Mouse (Mus musculus): ENCODE data around the gene Csdc2.
"Not testable (repeated sequence)": the region's sequence is repeated elsewhere in the genome, so short reads cannot be mapped to it uniquely, and the experiment has no call there.

The Csdc2 gene

DNA sequence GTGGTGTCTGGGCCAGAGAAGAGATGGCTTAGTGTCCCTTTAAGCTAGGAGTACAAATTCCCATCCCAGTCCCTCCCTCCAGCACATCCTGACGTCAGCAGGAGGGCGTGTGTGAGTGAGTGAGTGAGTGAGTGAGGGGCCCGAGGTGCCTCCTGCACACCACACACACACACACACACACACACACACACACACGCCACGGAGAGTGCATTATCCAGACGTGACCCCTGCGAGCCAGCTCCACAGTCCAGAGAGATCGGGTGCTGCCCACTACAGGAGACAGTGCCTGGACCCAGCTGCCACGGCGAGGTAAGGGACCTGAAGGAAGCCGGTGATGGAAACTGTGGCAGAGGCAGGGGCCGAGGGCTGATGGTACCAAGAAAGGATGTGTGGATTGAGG lies at the start of gene Csdc2:
Csdc2 (plus strand) TSS at position 81 of the 400 bp plus-strand sequence.
- DNase-seq = peak; percentile 57

DNA sequence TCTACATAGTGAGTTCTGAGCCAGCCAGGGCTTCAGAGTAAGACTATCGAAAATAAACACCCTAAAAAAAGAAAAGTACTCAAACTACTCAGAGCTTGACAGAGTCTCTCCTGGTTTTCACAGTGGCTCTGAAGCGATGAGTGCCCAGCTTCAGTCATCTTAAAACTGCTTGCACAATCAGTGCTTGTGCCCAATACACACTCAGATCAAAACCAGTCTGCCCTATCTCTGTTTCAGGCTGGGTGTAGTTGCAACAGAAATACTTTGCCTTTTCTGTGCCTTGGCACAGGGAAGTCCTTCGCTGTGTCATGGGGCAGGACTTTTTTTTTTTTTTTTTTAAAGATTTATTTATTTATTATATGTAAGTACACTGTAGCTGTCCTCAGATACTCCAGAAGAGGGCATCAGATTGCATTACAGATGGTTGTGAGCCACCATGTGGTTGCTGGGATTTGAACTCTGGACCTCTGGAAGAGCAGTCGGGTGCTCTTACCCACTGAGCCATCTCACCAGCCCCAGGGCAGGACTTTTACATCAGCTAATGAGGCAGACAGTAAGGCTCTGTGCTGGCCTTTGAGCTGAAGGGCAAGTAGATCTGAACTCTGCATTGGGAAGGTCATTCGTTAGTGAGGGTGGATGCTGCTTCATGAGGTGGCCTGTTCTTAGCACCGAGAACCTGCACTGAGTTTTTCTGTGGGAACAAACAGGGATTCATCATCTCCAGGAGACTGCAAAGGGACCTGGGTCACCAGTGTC lies 49.6 kb upstream of the Csdc2 start:
- no peak for DNase-seq

DNA sequence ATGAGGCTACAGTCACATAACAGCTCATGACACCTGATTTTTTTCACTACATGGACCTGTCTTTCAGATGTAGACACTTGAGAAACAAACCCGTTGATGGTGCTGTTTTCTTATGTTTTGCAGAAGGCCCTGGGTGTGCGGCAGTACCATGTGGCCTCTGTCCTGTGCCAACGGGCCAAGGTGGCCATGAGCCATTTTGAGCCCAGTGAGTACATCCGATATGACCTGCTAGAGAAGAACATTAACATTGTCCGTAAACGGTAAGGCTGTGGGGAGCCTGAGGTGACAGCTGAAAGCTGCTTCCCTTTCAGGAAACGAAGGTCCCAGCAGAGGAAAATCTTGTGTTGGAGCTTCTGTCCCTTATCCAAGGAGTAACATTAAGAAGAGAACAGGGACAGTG lies 47.4 kb upstream of the Csdc2 start:
- DNase-seq = peak; percentile 50

DNA sequence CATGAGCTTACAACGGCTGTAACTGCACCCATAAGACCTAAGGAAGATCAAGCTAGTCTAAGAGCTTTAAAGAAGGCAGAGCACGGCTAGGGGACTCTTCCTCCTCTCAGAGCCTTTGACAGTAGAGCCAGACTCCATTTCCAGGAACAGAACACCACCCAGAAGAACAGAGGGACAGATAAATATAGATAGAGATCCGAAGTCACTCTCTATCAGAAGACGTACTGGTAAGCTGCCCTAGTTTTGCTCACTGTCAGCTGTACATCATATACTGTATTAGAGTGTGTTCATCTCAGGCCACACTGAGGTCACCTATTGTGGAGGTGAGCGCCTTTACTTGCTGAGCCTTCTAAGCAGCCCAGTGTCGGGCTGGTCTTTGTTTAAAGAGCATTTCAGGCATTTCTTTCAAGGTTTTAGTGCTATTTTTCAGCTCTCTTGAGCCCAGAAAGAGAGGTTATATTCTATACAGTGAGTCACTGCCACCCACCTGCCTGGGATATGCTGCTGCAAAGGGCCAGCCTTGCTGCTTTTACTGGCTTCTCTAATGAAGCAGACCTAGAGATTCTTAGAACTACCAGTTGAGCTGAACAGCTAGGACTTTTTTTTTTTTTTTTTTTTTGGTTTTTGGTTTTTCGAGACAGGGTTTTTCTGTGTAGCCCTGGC lies 45.3 kb upstream of the Csdc2 start:
- no peak for DNase-seq

DNA sequence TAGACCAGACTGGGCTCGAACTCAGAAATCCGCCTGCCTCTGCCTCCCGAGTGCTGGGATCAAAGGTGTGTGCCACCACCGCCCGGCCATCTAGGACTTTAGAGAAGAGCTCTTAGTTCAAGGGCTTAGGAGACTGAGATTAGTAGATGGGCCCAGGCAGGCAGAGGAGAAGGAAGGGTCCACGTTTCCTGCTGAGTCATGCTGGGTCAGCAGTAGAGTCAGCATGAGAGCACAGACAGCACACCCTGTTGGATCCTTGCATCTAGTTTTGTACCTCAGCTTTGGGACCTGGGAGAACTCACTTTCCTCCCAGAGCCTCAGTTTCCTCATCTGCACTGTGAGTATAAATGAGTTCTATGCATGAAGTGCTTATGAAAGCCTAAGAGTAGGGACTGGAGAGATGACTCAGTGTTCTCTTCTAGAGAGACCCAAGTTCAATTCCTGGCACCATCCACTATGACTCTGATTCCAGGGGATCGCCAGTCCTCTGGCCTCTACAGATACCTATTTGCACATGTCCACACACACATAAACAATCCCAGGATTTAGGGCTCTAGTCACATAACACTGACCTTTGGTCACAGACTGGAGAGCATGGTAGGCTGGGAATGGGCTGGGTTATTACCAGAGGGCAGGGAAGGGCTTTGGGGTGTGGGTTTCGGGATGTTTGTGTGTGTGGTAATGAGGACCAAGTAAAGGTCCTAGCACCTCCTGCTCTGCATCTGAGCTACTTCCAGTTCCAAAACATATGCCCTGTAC lies 44.6 kb upstream of the Csdc2 start:
- DNase-seq = no peak

DNA sequence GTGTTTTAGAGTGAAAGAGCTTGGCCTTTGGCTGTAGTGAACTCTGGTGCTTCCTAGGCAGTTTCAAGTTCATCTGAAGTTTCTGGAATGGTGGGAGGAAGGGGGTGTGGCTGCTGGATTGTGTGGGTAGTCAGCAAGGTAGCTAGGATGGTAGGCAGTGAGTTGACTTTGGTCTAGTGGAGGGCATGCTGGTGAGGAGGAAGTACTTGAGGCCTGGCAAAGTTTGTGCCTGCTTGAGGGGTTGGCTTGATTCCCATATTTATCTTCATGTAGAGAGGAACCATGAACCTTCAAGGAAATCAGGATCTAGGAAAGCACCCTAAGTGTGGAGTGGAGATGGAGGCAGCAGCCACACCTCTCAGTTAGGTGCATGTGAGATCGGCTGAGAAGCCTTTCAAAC lies 42.6 kb upstream of the Csdc2 start:
- DNase-seq = no peak

DNA sequence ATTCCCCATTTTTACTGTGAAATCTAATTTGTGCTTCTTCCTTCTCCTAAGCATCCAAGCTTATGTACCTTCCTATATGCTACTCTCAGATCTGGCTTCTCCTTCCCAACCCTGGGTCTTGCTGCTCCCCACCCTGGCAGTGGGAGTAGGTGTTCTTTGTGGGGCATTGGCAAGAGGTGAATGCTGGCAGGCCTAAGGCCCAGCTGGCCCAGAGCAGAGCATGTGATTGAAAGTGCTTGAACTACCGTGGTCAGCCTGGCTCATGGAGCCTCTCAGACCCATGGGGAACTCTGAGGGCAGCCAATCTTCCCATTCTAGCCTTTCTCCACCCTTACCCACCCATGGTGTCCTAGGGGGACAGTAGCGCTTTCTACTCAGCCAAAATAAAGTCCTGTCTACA lies 40.2 kb upstream of the Csdc2 start:
- DNase-seq = no peak

DNA sequence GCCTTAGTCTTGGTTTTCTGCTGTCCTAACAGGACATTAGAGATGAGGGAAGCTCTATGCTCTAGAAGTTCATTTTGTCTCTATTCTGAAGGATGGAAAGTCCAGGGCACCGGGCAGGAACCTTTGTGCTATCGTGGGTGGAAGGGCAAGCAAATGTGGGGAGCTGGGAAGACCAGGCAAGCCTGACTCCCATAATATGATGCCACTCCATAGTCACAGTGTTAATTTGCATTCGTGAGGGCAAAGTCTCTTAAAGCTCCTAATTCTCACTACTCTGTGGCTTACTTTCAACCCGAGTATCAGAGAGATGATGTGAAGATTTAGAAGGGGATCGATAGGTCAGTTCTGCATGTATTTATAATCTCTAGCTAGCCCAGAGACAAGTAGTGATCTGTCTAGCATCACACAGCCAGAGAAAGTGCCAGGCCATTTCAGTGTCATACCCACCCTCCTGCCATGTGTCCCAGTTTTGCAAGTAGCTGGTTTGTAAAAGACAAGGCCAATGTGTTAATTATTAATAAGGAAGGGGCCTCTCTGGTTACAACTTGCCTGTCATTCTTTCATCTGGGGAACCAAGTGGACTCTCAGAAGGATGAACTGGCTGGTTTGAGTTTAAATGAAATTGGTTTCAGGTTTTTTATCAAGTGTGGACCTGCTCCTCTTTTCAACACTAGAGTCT lies 38.8 kb upstream of the Csdc2 start:
- DNase-seq = no peak

DNA sequence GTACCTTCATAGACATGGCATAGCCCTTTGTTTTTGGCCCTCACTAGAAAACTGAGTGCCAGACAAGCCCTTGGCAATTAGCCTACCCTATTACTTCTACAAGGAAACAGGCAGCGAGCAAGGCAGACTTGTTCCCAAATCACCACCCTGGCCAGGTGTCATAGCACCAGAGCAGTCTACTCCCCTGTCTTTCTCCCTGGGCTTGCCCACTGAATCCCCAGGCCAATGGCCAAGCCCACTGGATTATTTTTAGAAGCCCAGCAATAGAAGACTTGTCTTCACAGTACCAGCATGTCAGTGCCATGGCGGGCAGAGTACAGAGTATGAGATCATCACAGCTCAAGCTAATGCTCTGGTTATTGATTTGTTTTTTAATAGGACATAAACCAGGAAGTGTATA lies 37.8 kb upstream of the Csdc2 start:
- no peak for DNase-seq

DNA sequence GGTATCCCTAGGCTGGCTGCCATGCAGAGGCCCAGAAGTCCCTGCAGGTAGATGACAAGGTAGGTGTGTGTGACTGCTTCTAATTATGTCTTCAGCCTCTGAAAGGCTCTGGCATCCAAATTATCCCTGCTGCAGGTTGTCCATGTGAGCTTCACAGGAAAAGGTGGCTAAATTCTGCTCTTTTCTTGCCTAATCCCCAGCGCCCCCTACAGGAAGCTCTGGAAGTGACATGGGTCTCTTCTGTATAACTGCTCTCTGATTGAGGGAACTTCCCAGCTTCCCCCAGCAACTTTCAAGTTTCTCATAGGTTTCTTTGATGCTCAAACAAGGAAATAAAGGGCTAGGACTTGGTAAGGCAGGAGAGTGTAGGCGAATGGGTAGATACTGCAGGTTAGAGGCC lies 31.6 kb upstream of the Csdc2 start:
- peak; percentile 68 for DNase-seq

DNA sequence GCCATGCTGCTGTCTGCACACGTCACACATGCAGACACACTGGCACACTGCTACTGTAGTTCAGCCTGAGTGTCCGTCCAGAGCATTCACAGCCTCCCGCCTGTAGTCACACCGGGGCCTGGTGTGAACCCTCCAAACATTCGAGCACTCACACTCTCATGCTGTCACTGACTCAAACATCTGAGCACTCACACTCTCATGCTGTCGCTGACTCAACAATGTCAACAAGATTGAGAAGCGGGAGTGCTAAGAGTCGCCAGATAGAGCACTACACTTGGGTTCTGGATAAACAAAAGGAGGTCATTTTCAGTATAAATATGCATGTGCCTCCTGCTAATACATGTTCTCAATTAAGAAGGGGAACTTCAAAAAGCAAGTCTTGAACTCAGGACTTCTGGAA lies 28.6 kb upstream of the Csdc2 start:
- no peak for DNase-seq

DNA sequence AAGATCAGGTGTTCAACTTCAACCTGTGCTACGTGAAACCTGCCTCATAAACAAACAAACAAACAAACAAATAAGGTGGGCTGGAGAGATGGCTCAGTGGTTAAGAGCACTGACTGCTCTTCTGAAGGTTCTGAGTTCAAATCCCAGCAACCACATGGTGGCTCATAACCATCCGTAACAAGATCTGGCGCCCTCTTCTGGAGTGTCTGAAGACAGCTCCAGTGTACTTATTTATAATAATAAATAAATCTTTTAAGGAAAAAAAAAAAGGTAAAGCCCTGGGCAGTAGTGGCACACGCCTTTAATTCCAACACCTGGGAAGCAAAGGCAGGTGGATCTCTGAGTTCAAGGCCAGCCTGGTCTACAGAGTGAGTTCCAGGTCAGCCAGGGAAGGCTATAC lies 27.8 kb upstream of the Csdc2 start:
- DNase-seq = not testable (repeated sequence)

DNA sequence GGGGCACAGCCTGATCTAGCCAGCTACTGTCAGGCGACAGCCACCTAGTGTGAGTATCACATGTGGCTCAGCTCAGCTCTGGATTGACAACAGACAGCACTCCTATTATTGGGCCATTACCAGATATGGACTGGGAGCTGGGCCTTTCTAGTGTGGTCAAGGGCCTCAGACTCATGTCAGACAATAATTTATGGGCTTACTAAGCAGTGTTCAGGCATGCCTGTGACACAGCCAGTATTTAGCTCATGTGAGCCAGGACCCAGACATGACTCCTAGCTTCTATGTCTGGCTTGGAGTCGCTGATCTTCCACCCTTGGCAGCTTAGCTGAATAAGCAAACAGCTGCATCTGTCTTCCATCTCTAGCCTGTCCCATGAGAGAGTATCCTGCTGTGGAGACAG lies 24.1 kb upstream of the Csdc2 start:
- DNase-seq = no peak

DNA sequence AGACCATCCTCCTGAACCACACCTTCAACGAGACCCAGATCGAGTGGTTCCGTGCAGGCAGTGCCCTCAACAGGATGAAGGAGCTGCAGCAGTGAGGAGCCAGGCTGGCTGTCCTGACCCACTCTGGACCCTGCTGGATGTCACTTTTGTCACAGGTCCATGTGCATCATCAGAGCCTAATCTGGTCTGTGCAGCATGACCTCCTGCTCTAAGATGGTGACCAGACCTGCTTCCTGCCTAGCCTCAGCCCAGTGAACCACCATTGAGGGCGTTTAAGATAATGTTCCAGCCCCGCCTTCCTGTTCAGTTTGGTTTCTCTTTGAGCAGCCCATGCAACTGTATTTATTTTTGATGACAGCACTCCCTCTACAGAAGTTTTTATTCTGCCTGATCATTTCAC lies 21.9 kb upstream of the Csdc2 start:
- DNase-seq = no peak

DNA sequence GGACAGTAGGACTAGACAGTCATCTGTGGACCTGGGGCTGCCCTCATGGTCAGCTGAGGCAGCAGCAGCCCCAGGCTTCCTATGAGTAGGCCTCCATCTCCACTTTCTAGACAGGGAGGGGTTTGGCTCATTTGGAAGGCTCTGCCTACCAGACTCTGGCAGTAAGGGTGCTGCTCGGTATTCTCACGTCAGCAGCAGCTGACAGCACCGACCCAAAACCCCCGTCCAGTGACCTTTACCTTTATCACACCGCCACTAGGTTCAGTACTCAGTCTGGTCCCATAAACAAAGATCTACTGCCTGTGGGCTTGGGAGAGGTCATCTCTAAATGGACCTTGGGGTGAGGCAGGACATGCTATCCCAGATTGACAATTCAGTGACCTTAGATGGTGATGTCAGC lies 20.9 kb upstream of the Csdc2 start:
- no peak for DNase-seq

DNA sequence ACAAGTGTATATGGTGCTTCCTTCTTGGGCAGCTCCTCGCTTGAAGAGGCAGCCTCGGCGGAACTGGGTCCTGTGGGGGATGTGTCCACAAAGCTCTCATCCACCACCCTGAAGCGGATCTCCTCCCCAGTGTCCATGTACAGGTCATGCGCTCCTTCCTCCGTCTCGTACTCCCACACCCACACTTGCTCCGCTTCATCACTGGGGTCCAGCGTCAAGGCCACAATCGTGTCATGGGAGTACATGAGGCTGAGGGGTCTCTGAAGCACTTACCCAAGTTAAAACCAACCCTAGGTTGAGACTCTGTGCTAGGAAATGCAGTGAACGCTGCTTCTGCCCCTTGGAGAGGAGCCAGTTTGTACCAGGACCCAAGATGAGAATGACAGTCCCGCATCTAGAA lies 19.4 kb upstream of the Csdc2 start:
- DNase-seq = no peak

DNA sequence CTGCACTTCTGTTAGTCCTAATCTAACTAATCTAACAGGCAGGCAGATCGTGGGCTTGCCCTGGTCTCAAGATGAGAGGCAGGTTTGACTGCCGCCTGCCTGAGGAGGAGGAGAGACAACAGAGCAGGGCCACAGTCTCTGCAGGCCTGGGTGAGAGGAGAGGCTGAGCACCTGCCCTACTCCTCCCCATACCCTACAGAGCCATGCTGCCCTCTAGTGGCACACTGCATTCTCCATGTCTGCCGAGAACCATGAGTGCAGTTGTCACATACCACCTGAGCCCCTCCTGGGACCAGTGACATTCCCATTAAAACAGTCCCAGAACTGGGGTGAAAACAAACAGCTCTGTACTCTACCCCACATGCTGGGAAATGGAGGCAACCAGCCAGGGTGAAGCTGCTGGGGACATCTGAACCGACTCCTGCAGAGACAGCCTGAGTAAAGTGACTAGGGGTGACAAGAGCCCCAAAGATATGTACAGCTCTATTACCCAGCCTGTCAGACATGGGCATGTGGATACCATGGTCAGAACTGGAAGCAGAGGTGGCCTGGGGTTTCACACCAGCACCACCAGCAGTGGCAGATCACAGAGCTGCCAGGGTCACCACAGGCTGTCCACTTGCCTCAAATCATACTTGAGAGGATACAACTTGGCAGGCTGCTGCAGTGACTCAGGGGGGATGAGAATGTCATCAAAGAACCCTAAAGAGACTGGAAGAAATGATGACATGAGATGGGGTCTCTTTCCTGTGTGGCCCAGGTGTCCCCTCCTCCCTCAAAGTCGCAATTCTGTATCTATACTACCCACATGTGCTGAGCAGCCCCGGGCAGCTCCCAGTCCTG lies 18.7 kb upstream of the Csdc2 start:
- DNase-seq = peak; percentile 56

DNA sequence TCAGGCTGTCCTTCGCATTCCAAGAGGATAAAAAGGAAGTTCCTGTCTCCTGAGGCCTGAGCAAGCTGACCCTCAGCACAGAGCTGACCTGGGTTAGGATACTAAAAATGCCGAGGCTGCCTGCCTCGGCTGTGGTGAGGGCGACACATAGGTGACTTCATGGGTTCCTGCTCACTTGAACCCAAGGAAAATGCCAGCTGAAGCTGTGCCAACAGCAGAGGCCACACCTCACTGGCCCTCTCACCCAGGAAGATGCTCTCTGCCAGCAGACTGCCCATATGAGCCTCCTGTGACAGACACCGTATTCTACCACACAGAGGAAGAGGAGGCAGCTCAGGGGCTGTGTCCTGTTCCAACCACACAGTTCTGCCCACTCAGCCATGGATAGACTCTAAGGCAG lies 17.5 kb upstream of the Csdc2 start:
- no peak for DNase-seq

DNA sequence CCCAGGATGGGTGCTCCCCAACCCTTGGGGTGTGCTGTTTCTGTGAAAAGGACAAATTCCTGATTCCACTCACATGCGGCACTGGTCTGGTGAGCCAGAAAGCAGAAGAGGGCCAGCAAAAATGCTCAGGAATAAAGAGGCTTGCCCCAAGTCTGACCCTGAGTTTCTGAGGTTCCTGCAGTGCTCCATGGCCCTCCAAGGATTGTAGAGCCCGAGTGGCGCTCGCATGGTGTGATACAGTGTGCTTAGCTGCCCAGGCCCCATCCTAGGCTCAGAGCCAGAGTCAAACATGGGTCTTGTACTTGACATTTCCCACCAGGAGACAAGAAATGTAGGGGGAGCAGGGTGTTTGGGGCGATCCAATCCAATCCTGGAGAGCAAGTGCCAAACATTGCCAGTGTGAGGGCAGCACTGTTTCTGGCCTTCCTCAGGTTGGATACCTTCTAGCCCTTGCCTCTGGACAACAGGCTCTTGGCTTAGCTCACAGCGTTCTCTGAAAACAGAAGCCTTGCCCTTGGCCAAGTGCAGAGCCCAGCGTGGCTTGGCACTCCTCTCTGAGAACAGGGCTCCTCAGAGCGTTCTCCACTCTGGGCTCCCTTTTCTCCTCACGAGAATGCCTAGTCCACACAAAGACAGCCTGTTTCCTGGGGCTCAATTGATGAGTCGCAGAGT lies 15.9 kb upstream of the Csdc2 start:
- peak; percentile 47 for DNase-seq

DNA sequence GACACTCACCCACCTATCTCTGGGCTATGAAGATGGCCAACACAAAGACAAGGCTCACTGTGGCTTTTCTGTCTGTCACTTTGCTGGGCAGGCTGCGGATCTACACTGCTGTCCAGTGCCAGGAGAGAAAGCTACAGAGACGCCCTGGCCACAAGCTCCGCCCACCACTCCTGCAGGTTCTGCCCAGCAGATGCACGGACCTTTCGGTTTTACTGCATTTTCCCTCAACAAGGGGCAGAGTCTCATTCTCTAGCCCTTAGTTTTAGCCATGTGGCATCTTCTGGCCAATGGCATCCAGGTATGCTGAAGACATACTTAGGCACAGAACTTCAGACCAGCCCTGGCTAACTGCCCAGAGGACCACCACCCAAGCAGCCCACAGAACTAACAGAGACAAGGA lies 15.3 kb upstream of the Csdc2 start:
- DNase-seq = peak; percentile 28

DNA sequence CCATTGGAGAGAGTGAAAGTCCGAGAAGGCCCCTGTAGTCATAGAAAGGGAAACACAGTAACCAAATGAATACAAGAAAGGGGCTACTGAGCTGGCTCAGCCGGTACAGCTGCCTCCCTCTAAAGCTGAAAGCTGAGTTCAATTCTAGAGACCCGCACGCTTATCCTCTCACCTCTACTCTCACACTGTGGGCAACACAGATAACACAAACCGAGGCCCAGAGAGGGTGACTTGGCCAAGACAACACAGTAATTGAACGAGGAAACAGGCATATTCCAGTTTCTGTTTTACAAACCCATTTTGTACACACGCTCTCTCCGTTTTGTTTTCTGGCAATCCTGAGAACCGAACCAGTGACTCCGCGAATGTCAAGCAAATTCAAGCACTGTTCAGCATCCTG lies 11.6 kb upstream of the Csdc2 start:
- no peak for DNase-seq

Data from cerebellum, adult 11 months (tissue).